Mouse (Mus musculus): ENCODE results near the gene Faf1.

DNA sequence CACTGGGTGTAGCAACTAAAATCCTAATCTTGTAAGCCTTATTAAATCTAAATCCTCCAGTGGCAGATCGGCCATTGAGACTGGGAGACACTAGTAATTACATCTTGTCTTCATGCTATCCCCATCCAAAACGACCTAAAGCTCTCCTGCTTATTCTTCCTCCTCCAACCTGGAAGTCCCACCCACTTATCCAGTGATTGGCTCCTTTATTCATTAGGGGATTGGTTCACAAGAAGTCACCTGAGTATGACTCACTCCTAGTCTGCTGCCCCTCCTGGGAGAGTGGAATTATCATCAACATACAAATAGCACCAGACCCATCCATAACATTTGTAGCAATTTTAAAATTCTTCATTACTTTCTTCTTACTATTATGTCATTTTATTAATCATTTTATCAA lies 7.2 kb downstream of the Faf1 start:
- TF ChIP-seq POLR2A (IDR thresholded peaks at IDR 0.05; ENCODE audit: insufficient read depth, low read length) = no peak
- TF ChIP-seq CTCF (IDR thresholded peaks at IDR 0.05; ENCODE audit: low read depth, low read length) = no peak
- TF ChIP-seq EP300 (IDR thresholded peaks at IDR 0.05; ENCODE audit: insufficient read depth, low read depth, low read length) = no peak

All from ES-Bruce4 (cell line).